1 mouse cellular context compared by ENCODE assay signal in the genomic region with DNA sequence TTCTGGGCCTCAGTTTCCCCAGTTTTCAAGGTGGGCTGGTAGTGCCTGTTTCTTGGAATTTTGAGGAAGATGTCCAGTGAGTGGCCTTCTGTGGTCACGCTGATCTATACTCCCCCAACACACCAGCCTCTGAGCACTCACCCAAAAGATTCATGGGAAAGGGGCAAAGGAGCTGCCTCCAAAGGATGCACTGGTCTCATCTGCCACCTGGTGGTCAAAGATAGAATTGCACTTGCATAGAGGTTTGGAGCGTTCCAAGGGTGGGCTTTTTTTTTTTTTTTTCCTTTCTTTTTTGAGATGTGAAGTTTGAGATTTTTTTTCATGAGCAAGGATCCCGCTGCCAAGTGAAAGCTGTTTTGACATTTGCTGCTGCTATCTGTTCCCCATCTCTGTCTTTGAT.
TF ChIP-seq lines count a peak whose summit lies in the region.

No protein-coding gene starts in this region.

TF ChIP-seq in myocyte, 11 proteins besides CTCF, POLR2A, EP300 and RAD21 (continued from another document):
- TF ChIP-seq REST (IDR thresholded peaks at IDR 0.05; ENCODE audit: insufficient read depth, insufficient read length) (no peak), SRF (IDR thresholded peaks at IDR 0.05; ENCODE audit: control insufficient read depth, insufficient read length, low read depth) (no peak), CEBPB (IDR thresholded peaks at IDR 0.05; ENCODE audit: insufficient read depth, poor library complexity, severe bottlenecking) (no peak), MAX (IDR thresholded peaks at IDR 0.05; ENCODE audit: low read depth) (no peak), POLR2AphosphoS2 (IDR thresholded peaks at IDR 0.05; ENCODE audit: insufficient read length, low read depth) (no peak)
